ENCODE assay signal across 8 mouse cellular contexts in the genomic region with DNA sequence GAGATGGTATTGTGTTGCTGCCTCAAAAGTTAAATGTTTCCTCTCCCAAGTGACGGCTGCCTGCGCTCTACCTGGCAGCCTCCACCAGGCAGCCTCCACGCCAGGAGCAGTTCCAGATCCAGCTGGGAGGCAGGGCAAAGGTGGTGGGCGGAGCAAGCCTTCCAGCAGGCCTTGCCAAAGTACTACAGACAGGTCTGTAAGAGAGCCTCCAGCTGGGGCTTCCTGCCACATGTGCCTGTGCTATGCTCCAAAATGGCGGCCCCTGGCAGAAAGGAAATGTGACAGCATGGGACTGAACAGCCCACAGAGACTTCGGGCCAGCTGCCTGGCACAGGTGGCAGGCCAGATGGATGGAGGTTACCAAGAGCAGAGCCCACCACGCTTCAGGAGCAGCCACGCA. TPM values are rescaled to one million over a fixed set of nuclear protein-coding genes. Genes with fewer than 3 reads are reported as not detected.
DNase-seq lines count a peak whose midpoint lies in the region; ATAC-seq lines count a peak whose summit lies in the region.

No protein-coding gene starts in this region.

- no peak overlapping the region for H3K27ac ChIP-seq in embryonic facial prominence, embryonic 11.5 days (replicated peaks; ENCODE audit: low read depth, low read length)

- 76% methylated on average over 8 of the region's 8 CpGs for WGBS in embryonic facial prominence, embryonic 11.5 days

- H3K4me3 ChIP-seq in embryonic facial prominence, embryonic 11.5 days (ENCODE audit: low read depth, low read length), result no peak overlapping the region

- H3K27me3 ChIP-seq in embryonic facial prominence, embryonic 11.5 days (ENCODE audit: control insufficient read depth, insufficient read depth, low read length), result no peaks in the 10 kb centered on the region

- no peak overlapping the region for H3K9ac ChIP-seq in embryonic facial prominence, embryonic 11.5 days (replicated peaks; ENCODE audit: low read length)

- H3K4me1 ChIP-seq in embryonic facial prominence, embryonic 11.5 days (ENCODE audit: control insufficient read depth, insufficient read depth, low read length), result no peaks in the 10 kb centered on the region

- DNase-seq in layer of hippocampus, postnatal 14 days (ENCODE audit: low spot score in 2 of 2), result peak; percentile 39 to 40
- no peak for DNase-seq in layer of hippocampus, adult 8-10 months (ENCODE audit: low spot score in 2 of 2)
- peak; percentile 37 for DNase-seq in adrenal gland, postnatal 25 days
- peak; percentile 18 for DNase-seq in embryonic facial prominence, embryonic 11.5 days (ENCODE audit: low spot score)
- peak; percentile 51 for DNase-seq in lung, postnatal 36 days
- DNase-seq in layer of hippocampus, adult 11-12 months (ENCODE audit: low spot score), result no peak
- DNase-seq in spleen, adult 12 weeks (ENCODE audit: low spot score), result no peak

- H3K4me2 ChIP-seq in embryonic facial prominence, embryonic 11.5 days (ENCODE audit: low read depth, low read length), result no peak overlapping the region

- no peaks in the 10 kb centered on the region; the same call in 1 of the 2 replicates for H3K36me3 ChIP-seq in embryonic facial prominence, embryonic 11.5 days (replicated peaks; ENCODE audit: control insufficient read depth, insufficient read depth, low read depth, low read length)

- no peaks in the 10 kb centered on the region for H3K9me3 ChIP-seq in embryonic facial prominence, embryonic 11.5 days (replicated peaks; ENCODE audit: control insufficient read depth, low read length)

- ATAC-seq in embryonic facial prominence, embryonic 11.5 days (replicated peaks; ENCODE audit: insufficient number of reproducible peaks, low FRiP score, low TSS enrichment, low read depth), result no peak
- no peak for ATAC-seq in frontal cortex, adult (ENCODE audit: low TSS enrichment)

RNA-seq across cellular contexts. Expression of gene Mad1l1, which starts 39.0 kb away (rescaled TPM):
- 10 to 100 TPM; 18.2 to 18.8 TPM for total RNA-seq in layer of hippocampus, postnatal 14 days (2021)
- total RNA-seq in layer of hippocampus, adult 8-10 months (2022), result 10 to 100 TPM; 15.3 to 19.9 (median 17.2) TPM
- total RNA-seq in adrenal gland, postnatal 25 days (2021), result 17.2 and 23.1 TPM in 2 replicates
- polyA plus RNA-seq in embryonic facial prominence, embryonic 11.5 days (2014; fragmentation: Nextera tagmentation; extraction: Ambion mirVana), result 43.7 and 44.2 TPM in 2 replicates

RNA-seq across cellular contexts. Expression of gene Nudt1, which starts 39.1 kb away (rescaled TPM):
- 1 to 10 TPM; 5.1 to 5.2 TPM for total RNA-seq in layer of hippocampus, postnatal 14 days (2021)
- total RNA-seq in layer of hippocampus, adult 8-10 months (2022), result 1 to 10 TPM; 5.0 to 6.3 (median 5.2) TPM
- 23.5 and 29.0 TPM in 2 replicates for total RNA-seq in adrenal gland, postnatal 25 days (2021)
- 44.8 and 54.7 TPM in 2 replicates for polyA plus RNA-seq in embryonic facial prominence, embryonic 11.5 days (2014; fragmentation: Nextera tagmentation; extraction: Ambion mirVana)

RNA-seq across cellular contexts. Expression of gene Mrm2, which starts 49.3 kb away (rescaled TPM):
- 10 to 100 TPM in 1 of 2 experiments, 1 to 10 TPM in 1; 7.3 to 10.1 TPM for total RNA-seq in layer of hippocampus, postnatal 14 days (2021)
- total RNA-seq in layer of hippocampus, adult 8-10 months (2022), result 1 to 10 TPM; 7.8 to 9.7 (median 9.1) TPM
- total RNA-seq in adrenal gland, postnatal 25 days (2021), result 17.8 and 18.4 TPM in 2 replicates
- 21.6 and 23.4 TPM in 2 replicates for polyA plus RNA-seq in embryonic facial prominence, embryonic 11.5 days (2014; fragmentation: Nextera tagmentation; extraction: Ambion mirVana)

Comparison
In these comparisons a context has a peak if more than half of its experiments do, and no peak if none do; other contexts are left out.
1. DNase-seq: peak in layer of hippocampus, postnatal 14 days (2 of 2), adrenal gland, postnatal 25 days (single experiment), embryonic facial prominence, embryonic 11.5 days (single experiment) and lung, postnatal 36 days (single experiment); none in layer of hippocampus, adult 8-10 months (0 of 2), layer of hippocampus, adult 11-12 months (single experiment) and spleen, adult 12 weeks (single experiment).